Mouse (Mus musculus): ENCODE measurements around the gene Gm28053.
"Not testable (repeated sequence)": the region's sequence is repeated elsewhere in the genome, so short reads cannot be mapped to it uniquely, and the experiment has no call there.

The Gm28053 gene

DNA sequence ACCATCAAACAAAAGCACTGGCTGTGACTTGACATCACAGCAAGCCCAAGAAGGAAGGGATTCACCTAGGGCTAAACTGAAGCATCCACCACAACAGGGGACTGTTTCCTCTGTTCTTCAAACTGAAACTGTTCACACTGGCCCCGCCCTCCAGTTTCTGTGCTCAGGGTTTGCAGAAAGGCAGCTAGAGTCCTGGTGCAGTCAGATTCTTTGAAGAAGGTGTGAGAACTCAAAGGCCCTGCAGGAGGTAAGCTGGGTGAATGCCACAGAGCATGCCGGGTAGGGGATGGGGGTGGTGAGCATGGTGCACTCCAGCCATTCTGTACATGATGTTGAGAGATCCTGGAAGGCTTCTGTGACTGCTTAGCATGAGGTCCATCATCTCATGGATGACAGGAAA is at the start of gene Gm28053, which contains the start of gene Gimap7:
TSS of gene Gm28053 (plus strand) at position 153 of the 400 bp plus-strand sequence.
TSS of gene Gimap7 (plus strand) at position 167 of the 400 bp plus-strand sequence.
- DNase-seq = no peak

DNA sequence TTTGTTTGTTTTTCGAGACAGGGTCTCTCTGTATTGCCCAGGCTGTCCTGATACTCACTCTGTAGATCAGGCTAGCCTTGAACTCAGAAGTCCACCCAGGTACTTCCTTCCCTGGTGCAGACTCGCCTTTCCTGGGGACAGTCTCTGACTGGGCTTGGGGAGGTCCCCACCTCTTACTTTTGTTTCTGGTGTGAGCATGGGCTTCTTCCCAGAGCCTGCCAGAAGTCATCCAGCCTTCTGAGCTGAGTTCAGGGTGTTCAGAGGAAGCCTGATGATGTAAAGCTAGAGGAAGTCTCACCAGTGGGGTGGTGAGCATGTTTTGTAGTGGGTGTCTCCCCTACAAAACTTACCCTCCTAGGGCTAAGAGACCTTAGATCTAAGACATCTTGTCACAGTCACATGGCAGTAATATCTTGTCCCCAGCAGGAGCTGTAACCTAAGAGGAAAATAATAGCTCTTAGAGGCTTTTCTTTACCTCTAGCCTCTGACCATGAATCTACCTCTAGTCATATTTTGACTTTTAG is 48.9 kb upstream of the Gm28053 start:
- DNase-seq = no peak

DNA sequence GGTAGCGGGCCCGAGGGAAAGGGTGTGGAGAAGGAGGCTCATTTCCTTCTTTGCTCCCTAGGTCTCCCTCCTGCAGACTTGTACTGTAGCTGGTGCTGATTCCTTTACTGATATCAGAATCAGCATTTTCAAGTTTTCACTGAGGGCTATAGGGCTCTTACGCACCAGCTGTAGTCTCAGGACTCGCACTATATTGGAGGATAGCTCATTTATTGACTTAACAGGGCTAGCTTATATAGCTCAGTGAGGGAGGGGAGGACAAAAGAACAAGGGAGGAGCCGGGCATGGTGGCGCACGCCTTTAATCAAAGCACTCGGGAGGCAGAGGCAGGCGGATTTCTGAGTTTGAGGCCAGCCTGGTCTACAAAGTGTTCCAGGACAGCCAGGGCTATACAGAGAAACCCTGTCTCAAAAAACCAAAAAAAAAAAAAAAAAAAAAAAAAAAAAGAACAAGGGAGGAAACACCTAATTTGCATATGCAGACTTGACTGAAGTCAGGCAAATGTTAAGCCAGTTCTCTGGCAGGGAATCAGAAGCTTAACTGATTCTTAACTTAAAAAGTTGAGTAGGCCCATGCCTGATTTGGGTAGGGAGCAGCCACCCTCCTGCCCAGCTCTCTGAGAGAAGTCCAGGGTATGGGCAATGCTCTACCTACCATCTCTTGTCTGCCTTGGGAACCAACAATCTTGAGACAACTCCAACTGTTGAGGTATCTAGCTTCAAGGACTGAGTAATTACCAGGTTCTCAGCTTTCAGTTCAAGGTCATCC is 43.9 kb upstream of the Gm28053 start:
- DNase-seq = no peak

DNA sequence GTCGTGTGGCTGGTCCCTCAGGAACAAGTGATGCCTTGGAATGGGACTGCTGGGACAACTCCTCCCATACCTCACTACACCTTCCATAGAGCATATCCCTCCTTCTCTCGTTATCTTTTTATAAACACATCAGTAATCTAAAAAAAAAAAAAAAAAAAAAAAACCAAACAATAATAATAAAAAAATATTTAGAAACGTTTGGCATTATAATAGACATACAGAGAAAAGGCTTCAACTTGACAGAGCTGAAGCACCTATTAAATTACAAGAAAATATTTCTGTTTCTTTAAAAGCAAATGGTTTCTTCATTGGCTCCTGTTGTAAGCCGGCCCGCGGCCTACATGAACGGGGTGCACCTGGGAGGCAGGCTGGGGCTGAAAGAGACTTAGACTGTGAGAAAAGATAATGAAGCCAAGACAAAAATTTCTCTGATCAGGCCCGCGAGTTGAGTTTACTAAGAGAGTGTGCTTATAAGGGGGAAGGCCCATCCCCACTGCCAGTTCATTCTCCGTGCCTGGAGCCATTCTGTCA is 42.9 kb upstream of the Gm28053 start:
- DNase-seq = no peak

DNA sequence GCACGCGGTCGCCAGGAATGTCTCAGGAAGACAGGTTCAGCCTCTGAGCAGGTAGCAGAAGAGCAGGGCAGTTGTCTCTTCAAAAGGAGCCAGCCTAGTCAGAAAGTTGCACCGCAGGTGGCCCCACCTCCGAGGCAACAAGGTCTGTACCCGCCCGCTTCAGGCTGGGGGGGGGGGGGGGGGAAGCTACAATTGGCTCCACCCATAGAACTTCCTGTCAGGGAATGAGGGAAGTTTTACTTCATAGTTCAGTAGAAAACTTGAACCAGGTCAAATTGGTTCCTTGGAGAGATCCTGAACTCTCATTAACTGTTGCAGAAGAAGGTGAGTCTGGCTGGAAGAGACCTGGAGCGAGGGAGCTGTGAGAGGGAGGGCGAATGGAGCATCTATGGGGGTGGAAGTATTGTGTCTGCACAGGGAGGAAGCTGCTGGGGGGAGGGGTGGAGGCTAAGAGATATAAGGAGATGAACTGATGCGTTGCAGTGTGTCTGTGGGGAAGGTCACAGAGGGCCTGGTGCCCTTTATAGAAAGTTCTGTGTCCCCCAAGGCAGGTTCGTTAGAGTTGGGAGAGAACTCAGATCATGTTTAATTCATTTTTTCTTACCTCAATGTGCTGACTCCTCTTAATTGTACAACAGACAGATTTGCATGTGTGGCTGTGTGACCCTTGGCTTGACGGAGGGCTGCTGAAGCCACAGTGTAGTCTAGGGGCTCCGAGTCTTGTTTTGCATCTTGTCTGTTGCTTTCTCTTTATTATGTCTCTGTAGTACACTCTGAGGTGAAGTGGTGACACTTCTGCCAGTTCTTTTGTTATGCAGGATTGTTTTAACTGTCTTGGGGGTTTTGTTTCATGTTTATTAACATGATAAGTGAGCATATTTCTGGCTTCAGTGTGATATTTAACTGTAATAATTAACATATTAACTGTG is 42.2 kb upstream of the Gm28053 start, which contains the start of gene Gimap9:
TSS of gene Gimap9 (plus strand) at position 199 of the 929 bp plus-strand sequence.
- DNase-seq = no peak

DNA sequence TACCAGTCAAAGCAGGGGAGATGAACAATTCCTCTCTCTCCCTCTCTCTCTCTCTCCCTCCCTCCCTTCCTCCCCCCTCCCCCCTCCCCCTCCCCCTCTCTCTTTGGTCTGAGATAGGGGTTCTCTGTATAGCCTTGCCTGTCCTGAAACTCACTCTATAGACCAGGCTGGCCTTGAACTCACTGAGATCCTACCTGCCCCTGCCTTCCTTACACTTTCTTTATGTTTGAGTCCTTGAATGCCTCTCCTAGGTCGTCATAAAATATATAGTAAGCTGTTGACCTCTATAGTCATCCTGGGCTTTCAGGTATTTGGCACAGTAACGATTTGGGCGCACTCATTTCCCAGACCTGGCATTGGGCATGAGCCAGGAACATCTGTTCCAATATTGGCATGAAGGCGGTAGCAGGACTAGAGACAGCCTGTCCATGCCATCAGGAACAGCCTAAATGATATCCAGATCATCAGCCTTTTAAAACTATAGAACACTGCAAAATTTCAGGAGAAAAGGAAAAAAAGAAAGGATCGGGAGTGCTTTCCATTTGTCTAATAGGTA is 41.5 kb upstream of the Gm28053 start:
- DNase-seq = no peak

DNA sequence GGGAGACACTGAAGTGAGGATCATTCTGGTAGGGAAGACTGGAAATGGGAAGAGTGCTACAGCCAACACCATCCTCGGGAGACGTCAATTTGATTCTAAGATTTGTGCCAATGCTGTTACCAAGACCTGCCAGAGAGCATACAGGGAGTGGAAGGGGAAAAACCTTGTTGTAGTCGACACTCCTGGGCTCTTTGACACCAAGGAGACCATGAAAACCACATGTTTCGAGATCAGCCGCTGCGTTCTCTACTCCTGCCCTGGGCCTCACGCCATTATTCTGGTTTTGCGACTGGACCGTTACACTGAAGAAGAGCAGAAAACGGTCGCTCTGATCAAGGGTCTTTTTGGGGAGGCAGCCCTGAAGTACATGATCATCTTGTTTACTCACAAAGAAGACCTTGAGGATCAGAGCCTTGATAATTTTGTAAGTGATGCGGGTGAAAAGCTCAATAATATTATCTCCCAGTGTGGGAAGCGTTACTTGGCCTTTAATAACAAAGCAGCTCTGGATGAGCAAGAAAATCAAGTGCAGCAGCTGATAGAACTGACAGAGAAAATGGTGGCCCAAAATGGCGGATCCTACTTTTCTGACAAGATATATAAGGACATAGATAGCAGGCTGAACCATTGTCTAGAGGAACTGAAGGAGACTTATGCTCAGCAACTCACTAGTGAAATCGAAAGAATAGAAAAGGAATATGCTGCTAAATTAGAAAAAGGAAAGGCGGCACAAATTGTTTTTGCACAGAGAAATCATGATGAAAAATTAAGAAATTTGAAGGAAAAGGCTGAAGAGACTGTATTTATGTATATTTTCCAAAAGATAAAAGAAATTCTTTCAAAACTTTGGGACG is 40.7 kb upstream of the Gm28053 start:
- no peak for DNase-seq

DNA sequence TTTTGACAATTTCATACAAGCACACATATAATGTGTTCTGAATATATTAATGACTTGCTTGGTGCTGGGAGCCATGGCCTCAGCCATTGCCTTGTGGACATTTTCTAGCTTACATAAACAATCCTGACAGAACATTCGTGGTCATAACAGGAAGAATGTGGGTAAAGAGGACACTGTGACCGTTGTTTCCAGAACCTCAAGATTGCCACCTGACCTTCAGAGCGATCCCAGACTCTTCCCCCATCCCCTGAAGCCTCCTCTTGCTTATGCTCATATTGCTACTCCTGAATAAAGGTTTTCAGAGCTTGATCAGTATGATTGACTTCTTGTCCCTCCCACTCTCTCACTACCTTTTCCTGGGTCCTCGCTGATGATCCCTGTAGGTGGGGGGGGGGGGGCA is 40.0 kb upstream of the Gm28053 start:
- no peak for DNase-seq

DNA sequence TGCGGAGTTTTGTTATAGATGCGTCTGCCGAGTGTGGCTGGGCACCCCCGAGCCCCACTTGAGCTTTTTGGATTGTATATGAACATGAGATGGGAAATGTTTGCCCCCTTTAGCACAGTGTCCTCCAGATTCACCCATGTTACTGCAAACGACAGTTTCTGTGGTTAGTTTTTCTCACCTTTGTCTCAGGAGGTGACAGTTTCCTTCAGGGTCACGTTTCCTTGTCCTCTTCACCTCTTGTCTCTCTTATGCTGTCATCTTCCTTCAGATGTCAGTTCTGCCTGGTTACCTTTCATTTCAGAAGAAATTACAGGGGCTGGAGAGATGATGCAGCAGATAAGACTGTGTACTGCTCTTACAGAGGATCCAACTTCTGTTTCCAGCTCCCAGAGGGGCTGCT is 38.7 kb upstream of the Gm28053 start:
- DNase-seq = no peak

DNA sequence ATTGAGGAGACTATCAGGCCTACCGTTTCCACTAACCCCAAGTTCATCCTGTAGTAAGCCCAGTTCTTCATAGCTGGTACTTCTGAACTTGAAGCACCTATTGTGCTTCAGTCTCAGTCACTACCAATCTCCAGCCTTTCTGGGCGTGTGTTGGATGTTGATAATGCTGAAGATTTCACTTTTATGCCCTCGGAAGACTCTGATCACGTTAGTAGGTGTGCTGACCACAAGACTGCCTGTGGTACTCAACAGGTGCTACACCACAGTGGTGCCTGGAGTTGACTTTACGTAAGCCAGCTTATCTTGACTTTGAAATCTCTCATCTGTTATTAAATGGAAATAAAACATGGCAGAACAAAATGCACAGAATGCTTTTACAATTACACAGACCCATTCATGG is 38.0 kb upstream of the Gm28053 start:
- no peak for DNase-seq

DNA sequence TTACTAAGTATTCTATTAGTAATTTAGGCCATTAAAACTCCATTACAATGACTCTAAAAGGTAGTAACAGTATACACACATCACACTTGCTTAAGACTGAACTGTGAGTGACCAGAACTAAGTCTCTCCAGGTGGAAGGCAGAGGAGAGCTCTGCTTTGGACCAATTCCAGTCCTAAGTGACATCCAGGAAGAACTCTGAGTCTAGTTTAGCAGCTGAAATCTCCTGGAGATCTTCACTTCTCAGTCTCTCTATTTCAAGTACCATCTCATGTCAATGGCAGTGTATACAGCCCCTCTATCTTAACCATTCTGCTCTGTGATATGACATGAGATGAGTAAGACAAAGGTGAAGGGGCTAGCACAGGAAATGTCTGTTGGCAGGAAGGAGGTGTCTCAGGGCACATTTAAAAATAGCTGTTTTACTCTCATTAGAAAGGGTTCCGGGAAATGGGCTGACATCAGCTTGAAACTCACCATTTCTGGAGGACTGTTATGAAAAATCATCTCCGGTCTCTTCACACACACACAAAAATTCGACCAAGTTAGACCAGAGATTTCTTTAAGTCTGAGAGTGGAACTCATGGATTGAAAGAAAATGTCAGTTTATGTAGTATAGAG is 36.8 kb upstream of the Gm28053 start:
- DNase-seq = no peak

DNA sequence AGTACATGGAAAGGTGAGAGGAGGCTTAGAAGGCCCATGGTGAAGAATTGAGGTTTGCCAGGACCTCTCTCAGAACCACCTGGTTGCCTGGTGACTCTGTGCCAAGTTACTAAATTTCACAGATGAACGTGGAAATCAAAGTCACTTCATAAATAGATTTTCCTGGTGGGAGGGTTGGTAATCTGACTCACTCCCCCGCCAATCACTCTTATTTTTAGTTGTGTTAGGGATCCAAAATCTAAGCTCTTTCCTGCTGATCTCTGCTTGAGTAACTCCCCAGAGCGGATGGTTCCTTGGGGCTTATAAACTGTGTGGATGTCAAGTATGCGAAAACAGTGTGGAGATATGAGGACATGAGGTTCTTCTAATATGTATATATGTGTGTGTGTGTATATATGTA is 36.1 kb upstream of the Gm28053 start:
- no peak for DNase-seq

DNA sequence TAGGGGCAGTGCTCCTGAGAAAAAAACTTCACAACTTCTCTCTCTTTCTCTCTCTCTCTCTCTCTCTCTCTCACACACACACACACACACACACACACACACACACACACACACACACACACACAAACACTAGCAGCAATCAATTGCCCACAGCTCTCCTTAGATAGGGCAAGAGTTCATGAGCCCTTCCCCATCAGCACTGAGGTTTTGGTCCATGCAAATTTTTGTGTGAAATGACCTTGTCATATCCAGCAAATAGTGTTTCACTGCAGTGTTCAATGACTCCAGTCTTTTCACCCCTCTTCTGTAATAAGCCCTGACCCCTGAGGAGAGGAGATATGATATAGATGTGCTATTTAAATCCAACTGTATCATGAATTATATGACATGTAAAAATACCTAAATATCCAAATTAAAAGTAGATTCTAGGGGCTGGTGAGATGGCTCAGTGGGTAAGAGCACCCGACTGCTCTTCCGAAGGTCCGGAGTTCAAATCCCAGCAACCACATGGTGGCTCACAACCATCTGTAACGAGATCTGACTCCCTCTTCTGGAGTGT is 35.1 kb upstream of the Gm28053 start:
- DNase-seq = not testable (repeated sequence)

DNA sequence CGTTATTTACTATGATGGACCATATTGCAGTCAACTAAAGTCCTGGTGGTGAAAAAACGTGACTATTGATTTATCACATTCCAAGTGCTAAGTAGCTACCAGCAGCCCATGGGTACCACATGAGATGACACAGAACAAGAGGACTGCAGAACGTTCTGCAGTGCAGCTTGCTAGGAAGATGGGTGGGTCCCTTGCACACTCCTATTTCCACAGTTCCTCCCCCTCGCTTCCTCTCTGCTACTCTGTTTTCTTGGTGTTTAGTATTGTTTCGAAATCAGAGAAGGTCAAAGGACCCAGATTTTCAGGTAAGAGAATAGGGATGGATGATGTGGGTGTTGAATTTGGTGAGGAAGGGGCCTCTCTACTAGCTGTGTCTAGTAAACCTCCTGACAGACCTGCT is 34.1 kb upstream of the Gm28053 start, which contains the start of gene Gimap4:
TSS of gene Gimap4 (plus strand) at position 231 of the 400 bp plus-strand sequence.
- no peak for DNase-seq

DNA sequence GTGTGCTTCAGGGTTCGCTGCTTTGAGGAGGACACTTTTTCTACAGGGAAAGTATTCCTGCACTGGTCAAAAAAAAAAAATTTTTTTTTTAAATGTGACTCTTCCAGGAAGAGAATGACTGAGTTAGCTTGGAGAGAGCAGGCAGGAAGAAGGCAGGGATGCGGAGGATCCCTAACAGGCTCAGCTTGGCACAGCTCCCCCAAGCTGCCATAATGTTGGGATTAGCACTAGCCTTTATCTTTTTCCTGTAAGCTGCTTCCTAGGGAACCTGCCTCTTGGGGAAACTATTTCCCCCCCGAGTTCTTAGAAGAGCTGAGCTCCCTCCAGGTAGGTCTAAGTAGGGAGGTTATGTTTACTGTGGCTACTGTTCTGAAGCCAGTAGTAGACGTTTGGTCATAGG is 33.6 kb upstream of the Gm28053 start:
- no peak for DNase-seq

DNA sequence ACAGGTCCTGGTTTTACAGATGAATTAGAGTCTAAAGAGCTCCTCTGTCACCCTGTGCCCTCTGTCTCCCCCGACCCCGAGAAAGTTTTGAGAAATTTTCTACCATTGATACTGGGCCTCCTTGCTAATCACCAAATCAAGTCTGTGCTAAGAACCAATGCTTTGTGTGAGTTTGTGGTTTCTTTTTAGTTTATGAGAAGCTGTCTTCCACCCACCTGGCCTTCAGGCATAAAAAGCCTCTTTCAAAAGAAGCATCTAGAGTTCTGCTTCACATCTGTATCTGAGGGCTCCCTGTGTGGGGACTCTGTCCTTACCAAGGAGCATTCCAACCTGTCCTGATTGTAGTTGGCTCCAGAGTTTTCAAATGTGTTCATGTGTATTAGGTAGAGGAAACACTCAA is 33.2 kb upstream of the Gm28053 start:
- no peak for DNase-seq

DNA sequence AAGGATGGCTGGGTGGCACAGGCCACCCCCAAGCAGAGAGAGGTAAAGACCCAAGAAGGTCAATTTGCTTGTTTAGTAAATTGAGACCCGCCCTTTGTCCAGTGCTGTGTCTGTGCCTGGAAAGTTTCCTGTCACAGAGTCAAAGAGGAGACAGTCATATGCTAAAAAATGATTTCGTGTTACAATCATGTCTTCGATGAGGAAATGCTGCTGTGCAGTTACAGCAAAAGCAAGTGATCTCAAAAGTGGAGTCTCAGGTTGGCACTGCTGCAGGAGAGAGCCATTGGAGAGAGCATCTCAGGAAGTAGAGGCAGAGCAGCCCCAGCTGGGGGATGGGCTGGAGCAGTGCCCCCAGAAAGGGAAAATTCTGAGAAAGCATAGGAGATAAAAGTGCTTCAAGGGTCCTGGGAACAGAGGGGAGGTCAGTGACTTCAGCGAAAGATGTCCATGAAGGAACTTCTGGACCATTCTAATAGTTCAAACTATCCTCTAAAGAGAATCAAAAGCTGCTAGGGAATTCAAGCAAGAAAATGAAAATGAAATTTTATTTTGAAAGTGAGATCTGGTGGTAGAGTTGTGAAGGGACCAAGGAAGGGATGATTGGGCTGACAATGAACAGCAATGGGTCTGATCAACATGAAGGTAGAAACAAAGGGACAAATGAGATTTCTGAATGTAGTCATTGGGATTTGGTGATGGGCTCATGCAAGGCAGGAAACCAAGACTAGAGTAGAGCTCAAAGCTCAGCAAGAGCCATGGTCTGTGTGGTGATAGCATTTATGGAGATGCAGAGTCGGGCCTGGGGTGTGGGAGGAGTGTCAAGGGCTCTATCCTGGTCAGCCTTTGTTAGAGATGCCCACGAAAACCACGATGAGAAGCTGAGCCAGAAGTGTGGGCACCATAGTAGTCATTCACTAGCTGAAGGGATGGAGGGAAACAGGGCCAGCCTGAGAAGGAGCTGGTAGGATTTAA is 32.4 kb upstream of the Gm28053 start:
- no peak for DNase-seq

DNA sequence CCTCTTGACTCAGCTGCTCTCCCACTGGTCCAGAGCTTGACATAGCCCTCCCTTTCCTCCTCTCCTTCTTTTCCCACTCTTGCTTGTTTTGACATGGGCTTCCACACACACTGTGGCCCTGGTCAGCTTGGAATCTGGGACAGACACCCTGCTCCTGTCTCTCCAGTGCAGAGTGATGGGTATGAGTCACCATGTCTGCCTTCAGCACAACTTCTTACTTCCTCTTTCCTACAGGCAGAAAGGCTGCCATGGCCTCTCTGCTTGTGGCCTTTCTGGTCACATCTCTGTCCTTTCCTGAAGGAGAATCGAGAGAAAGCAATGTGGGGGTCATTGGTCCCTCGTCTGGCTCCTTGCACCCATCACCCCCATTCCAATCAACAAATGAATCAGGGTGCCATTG is 31.3 kb upstream of the Gm28053 start:
- DNase-seq = no peak

DNA sequence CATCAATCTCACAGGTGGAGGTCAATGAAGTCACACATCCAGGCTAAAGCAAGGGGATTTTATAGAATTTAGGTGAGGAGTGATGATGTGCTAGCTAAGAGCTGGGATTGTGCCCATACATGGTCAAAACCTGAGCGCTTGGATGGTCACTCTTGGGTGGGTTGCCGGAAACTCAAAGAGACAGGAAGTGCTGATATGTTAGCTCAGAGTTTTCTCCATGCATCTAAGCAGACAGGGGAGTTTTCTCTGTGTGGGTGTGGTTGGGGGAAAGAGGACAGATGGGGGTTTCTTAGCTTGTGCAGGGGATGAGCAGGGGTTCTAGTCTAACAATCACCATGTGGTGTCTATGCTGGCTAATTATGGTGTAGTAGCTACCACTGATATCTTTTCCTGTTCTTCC is 29.1 kb upstream of the Gm28053 start:
- DNase-seq = no peak

DNA sequence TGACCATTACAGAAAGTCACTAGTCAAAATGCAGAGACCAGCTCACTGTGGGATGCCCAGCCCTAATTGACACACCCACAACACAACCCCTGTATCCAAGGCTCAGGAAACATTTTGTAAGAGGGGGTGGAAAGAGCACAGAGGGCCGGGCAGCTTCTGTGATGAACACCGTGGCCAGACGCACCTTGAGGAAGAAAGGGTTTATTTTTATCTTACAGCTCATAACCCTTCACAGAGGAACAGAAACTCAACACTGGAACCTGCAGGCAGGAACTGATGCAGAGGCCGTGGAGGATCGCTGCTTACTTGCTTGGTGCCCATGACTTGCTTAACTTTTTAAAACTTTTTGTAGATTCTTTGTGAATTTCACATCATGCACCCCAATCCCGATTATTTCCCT is 25.4 kb upstream of the Gm28053 start:
- no peak for DNase-seq

Data from cerebellum, adult 11-12 months (tissue).